In genomic region chr1:45031436-45032027, GRCm38 (mm10) we compare ENCODE assay signal across 12 mouse cellular contexts.
A peak's percentile ranks its signal among the peaks of the same experiment; 100 is the strongest.
DNase-seq lines count a peak whose midpoint lies in the region; ATAC-seq lines count a peak whose summit lies in the region.
"Had no signal": no experiment of that assay in that cellular context is flagged by ENCODE, and none has a peak within 500 bp of the region (broad histone marks: within the 10 kb centered on the region; RNA-seq: fewer than 3 reads in every experiment).

No protein-coding gene starts in this region.

- H3K27me3 ChIP-seq in lung, embryonic 16.5 days (ENCODE audit: control insufficient read depth, insufficient read depth, low read depth, low read length), result no peaks in the 10 kb centered on the region
- H3K27me3 ChIP-seq in embryonic facial prominence, embryonic 15.5 days, result no peaks in the 10 kb centered on the region
- H3K27me3 ChIP-seq in neural tube, embryonic 15.5 days (replicated peaks), result no peaks in the 10 kb centered on the region
- H3K27me3 ChIP-seq: neural tube, embryonic 12.5 days had no signal

- no peaks in the 10 kb centered on the region for H3K9me3 ChIP-seq in lung, embryonic 16.5 days (ENCODE audit: control insufficient read depth, low read length)
- H3K9me3 ChIP-seq in embryonic facial prominence, embryonic 15.5 days (replicated peaks), result no peaks in the 10 kb centered on the region
- H3K9me3 ChIP-seq in neural tube, embryonic 15.5 days (replicated peaks), result no peaks in the 10 kb centered on the region
- H3K9me3 ChIP-seq: neural tube, embryonic 12.5 days had no signal

- H3K27ac ChIP-seq in lung, embryonic 16.5 days (ENCODE audit: low read length), result no peak overlapping the region
- H3K27ac ChIP-seq in embryonic facial prominence, embryonic 15.5 days (replicated peaks), result peak overlapping the region; percentile 71
- no peak overlapping the region for H3K27ac ChIP-seq in neural tube, embryonic 15.5 days (replicated peaks)
- H3K27ac ChIP-seq: hindbrain, postnatal 0 days; neural tube, embryonic 12.5 days had no signal

- DNase-seq in frontal cortex, postnatal 25 days (ENCODE audit: low spot score in 2 of 2), result no peak
- DNase-seq in lung, postnatal 14 days, result no peak
- DNase-seq in layer of hippocampus, adult 8-10 months (ENCODE audit: low spot score in 2 of 2), result no peak
- DNase-seq: B cell, adult 2 months; kidney, postnatal 4 days had no signal

- H3K4me1 ChIP-seq in lung, embryonic 16.5 days (replicated peaks; ENCODE audit: control insufficient read depth, insufficient read depth, low read length), result no peaks in the 10 kb centered on the region
- peaks cover 5% of the 10 kb centered on the region; the same call in 1 of the 2 replicates for H3K4me1 ChIP-seq in embryonic facial prominence, embryonic 15.5 days
- H3K4me1 ChIP-seq in neural tube, embryonic 15.5 days, result no peaks in the 10 kb centered on the region
- H3K4me1 ChIP-seq: neural tube, embryonic 12.5 days had no signal

- H3K9ac ChIP-seq in lung, embryonic 16.5 days (ENCODE audit: low read length), result no peak overlapping the region
- H3K9ac ChIP-seq in embryonic facial prominence, embryonic 15.5 days, result no peak overlapping the region
- H3K9ac ChIP-seq in neural tube, embryonic 15.5 days (replicated peaks), result no peak overlapping the region
- H3K9ac ChIP-seq: neural tube, embryonic 12.5 days had no signal

- H3K4me2 ChIP-seq in lung, embryonic 16.5 days (ENCODE audit: low read depth, low read length), result no peak overlapping the region
- H3K4me2 ChIP-seq in embryonic facial prominence, embryonic 15.5 days (replicated peaks), result no peak overlapping the region
- no peak overlapping the region for H3K4me2 ChIP-seq in neural tube, embryonic 15.5 days
- H3K4me2 ChIP-seq: neural tube, embryonic 12.5 days had no signal

- WGBS in lung, embryonic 16.5 days, result 45% methylated on average over 4 of the region's 4 CpGs
- WGBS in embryonic facial prominence, embryonic 15.5 days, result 44% methylated on average over 4 of the region's 4 CpGs
- 62% methylated on average over 4 of the region's 4 CpGs for WGBS in neural tube, embryonic 15.5 days

- no peaks in the 10 kb centered on the region for H3K36me3 ChIP-seq in lung, embryonic 16.5 days (ENCODE audit: control insufficient read depth, insufficient read depth, low read length)
- no peaks in the 10 kb centered on the region for H3K36me3 ChIP-seq in embryonic facial prominence, embryonic 15.5 days
- no peaks in the 10 kb centered on the region for H3K36me3 ChIP-seq in neural tube, embryonic 15.5 days
- H3K36me3 ChIP-seq: neural tube, embryonic 12.5 days had no signal

- ATAC-seq in frontal cortex, adult (ENCODE audit: low TSS enrichment), result peak; percentile 97
- peak; percentile 72 for ATAC-seq in lung, embryonic 16.5 days (ENCODE audit: low read depth)
- no peak for ATAC-seq in embryonic facial prominence, embryonic 15.5 days (ENCODE audit: insufficient number of reproducible peaks, low FRiP score, low TSS enrichment, low read depth)
- peak; percentile 21; the same call in 1 of the 2 replicates for ATAC-seq in neural tube, embryonic 15.5 days (ENCODE audit: low FRiP score)
- no peak for ATAC-seq in erythroblast, adult 5-6 weeks (replicated peaks; ENCODE audit: low FRiP score, poor library complexity, severe bottlenecking)
- ATAC-seq: hindbrain, postnatal 0 days had no signal

- H3K4me3 ChIP-seq in lung, embryonic 16.5 days (ENCODE audit: low read length), result no peak overlapping the region
- H3K4me3 ChIP-seq in embryonic facial prominence, embryonic 15.5 days (replicated peaks), result no peak overlapping the region
- no peak overlapping the region for H3K4me3 ChIP-seq in neural tube, embryonic 15.5 days (replicated peaks)
- H3K4me3 ChIP-seq: neural tube, embryonic 12.5 days had no signal

Comparison
In these comparisons a context has a peak if more than half of its experiments do, and no peak if none do; other contexts are left out.
1. ATAC-seq: peak in frontal cortex, adult (single experiment), lung, embryonic 16.5 days (single experiment) and neural tube, embryonic 15.5 days (single experiment); none in embryonic facial prominence, embryonic 15.5 days (single experiment) and erythroblast, adult 5-6 weeks (single experiment).